Mouse (Mus musculus) spleen, adult 2 months (tissue): ENCODE results near the gene Vsig10l. TPM values are rescaled to one million over a fixed set of nuclear protein-coding genes. Genes with fewer than 3 reads are reported as not detected.

Experiments
- DNase-seq, 2 experiments: peaks; one replicate each; pipeline versions ENCODE4 v3.0.0 to v3.0.0-alpha.2; 2012 to 2021; ENCODE audit warnings: low spot score in 2 of 2, low read depth in 1 of 2
- H3K27ac ChIP-seq: fragments of 200-500 bp; 2 replicates; pipeline ENCODE4 v1.5.1; 2012; ENCODE audit warnings: low read length, inconsistent platforms; ENCODE audit not compliant: insufficient read depth
- H3K27me3 ChIP-seq: fragments of 200-500 bp; 2 replicates; pipeline ENCODE4 v1.6.1; 2012; ENCODE audit warnings: mild to moderate bottlenecking, moderate library complexity, low read length, inconsistent platforms; ENCODE audit not compliant: control insufficient read depth, insufficient read depth
- H3K36me3 ChIP-seq: fragments of 200-500 bp; 2 replicates; pipeline ENCODE4 v1.6.1; 2012; ENCODE audit warnings: mild to moderate bottlenecking, low read length, inconsistent platforms; ENCODE audit not compliant: control insufficient read depth, insufficient read depth
- H3K4me1 ChIP-seq: fragments of 200-500 bp; 2 replicates; pipeline ENCODE4 v1.6.1; 2011; ENCODE audit warnings: inconsistent platforms; ENCODE audit not compliant: control insufficient read depth, insufficient read depth, insufficient read length
- H3K4me3 ChIP-seq: fragments of 200-500 bp; 2 replicates; pipeline ENCODE4 v1.5.1; 2011; ENCODE audit warnings: mild to moderate bottlenecking, inconsistent platforms; ENCODE audit not compliant: insufficient read depth, insufficient read length; ENCODE audit errors: extremely low read depth
- CTCF ChIP-seq: fragments of 200-500 bp; IDR thresholded peaks from 2 replicates; pipeline ENCODE4 v1.5.1; 2011; ENCODE audit warnings: mild to moderate bottlenecking, inconsistent platforms; ENCODE audit not compliant: insufficient read depth, insufficient read length, insufficient replicate concordance; ENCODE audit errors: extremely low read depth
- POLR2A ChIP-seq: fragments of 200-500 bp; IDR thresholded peaks from 2 replicates; pipeline ENCODE4 v1.6.1; 2011; ENCODE audit warnings: low read depth, low read length, inconsistent platforms
- WGBS: fragments of 180-500 bp; shearing (Covaris S2); methylation state at CpG from one replicate; pipeline ENCODE4 v1.1.7; 2018; 5-methylcytosine and 5-hydroxymethylcytosine counted together
- polyA plus RNA-seq: library from polyadenylated mRNA; depleted of rRNA; stranded (reverse); fragments of >200 nt; gene quantifications from 2 replicates; pipeline ENCODE4 v1.2.3, GENCODE M21; 2012

Gene Vsig10l
- polyA plus RNA-seq, 1 experiment, result 3.8 TPM

DNA sequence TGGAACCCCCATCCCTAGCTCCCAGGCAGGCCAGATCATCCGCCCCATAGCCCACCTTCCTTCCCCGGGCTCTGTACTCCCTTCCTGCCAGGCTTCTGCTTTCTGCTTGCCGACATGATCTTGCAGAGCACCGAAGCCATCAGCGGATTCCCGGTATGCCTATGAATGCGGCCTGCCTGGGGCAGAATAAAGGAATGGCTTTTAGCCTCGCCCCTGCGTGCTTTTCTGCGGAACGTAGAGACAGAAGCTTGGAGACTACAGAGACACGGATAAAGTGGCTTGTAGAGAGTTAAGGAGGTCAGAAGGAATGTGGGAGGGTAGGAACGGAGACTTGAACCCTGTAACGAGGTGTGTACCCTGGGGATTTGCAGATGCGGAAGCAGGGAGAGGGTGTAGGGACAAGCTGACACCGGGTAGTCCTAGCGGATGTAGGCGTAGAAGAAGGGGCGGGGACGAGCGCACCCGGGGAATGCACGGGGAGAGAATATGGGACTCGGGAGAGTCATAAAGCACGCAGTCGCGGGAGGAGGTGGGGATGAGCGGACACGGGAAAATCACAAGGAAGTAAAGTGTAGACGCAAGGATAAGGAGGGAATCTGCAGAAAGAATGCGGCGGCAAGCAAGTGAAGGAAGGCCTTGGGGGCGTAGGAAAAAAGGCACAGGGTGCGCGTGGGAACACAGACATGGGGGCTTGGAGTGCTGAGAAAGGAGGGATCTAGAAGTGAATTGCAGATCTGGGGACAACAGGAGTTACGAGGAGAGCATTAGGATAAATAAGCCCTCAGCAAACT, 19.6 kb upstream of the Vsig10l start:
- no peaks in the 10 kb centered on the region for H3K36me3 ChIP-seq
- peak overlapping the region; percentile 74 for H3K4me3 ChIP-seq
- DNase-seq, result peak; percentile 38 to 76
- H3K27me3 ChIP-seq, result no peaks in the 10 kb centered on the region
- peaks cover 3% of the 10 kb centered on the region; the same call in 1 of the 2 replicates for H3K4me1 ChIP-seq
- 2% methylated on average over 36 of the region's 36 CpGs for WGBS
- peak; percentile 59; the same call in 1 of the 2 replicates for TF ChIP-seq POLR2A
- no peak for TF ChIP-seq CTCF
- peak overlapping the region; percentile 78 for H3K27ac ChIP-seq

DNA sequence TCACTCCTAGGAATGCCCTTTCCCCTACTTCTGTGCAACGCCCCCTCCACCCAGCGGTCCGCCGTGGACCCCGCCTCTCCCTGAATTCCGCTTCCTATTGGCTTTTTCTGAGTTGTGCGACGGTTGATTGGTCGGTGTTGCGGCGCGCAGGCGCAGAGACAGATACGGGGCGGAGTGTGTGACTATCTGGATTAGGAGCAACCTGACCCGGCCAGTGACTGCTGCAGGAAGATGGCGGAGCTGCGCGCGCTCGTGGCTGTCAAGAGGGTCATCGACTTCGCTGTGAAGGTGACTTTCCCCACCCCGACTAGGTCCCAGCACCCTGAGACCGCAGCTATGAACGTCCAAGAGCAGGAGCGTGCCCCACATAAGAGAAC, 19.0 kb upstream of the Vsig10l start, which contains the start of the genes Etfb and Gm45233:
Gene Etfb, plus strand, starts transcription at position 167 of the 377 bp plus-strand sequence.
Gene Gm45233, plus strand, starts transcription at position 212 of the 377 bp plus-strand sequence.
- TF ChIP-seq POLR2A (peak; percentile 53), CTCF (no peak)
- peak within 1 kb of the TSS; percentile 78 for H3K27ac ChIP-seq
- under 1% methylated on average over 27 of the region's 27 CpGs for WGBS
- H3K27me3 ChIP-seq, result no peaks in the 10 kb centered on the region
- H3K4me3 ChIP-seq, result peak within 1 kb of the TSS; percentile 74
- H3K36me3 ChIP-seq, result no peaks in the 10 kb centered on the region
- peaks cover 3% of the 10 kb centered on the region; the same call in 1 of the 2 replicates for H3K4me1 ChIP-seq
- DNase-seq, result peak; percentile 82 to 91

DNA sequence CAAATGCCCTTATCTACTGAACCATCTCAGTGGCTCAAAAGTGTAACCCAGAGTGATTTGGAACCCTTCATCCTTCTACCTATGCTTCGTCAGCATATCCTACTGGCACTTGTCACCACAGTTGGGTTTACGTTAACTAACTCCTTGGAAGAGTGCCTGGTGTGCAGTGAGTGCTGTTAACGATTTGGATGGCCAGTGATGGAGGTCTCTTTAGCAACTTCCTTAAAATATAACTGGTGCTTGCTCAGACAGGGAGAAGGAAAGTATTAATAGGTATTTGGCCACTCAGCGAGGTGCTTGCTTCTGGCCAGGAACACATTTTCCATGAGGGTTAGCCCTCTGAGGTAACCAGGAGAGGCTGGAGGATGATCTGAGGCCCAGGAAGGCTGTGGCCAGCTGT, 15.2 kb upstream of the Vsig10l start:
- no peak for TF ChIP-seq CTCF
- no peak for TF ChIP-seq POLR2A
- 64% methylated on average over 4 of the region's 4 CpGs for WGBS
- no peak overlapping the region for H3K27ac ChIP-seq
- DNase-seq, result no peak
- H3K36me3 ChIP-seq, result no peaks in the 10 kb centered on the region
- H3K4me1 ChIP-seq, result peaks cover 3% of the 10 kb centered on the region; the same call in 1 of the 2 replicates
- no peaks in the 10 kb centered on the region for H3K27me3 ChIP-seq
- H3K4me3 ChIP-seq, result no peak overlapping the region

DNA sequence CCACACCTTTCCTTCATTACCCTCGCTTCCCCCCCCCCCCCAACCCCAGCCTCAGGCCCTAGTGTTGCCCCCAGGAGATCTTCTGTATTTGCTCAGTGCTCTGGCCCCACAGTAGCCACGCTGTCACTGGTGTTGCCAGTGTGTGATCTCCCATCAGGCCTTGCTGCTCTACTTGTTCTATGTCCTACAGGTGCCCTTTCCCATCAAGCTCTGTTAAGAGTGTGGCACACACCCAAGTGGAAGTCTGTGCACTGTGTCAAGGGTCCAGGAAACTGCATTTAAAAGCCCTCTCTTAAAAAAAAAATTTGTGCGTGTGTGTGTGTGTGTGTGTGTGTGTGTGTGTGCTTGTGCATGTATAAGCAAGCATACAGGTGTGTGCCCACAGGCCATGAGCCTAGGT, 14.7 kb upstream of the Vsig10l start:
- H3K27me3 ChIP-seq, result no peaks in the 10 kb centered on the region
- TF ChIP-seq POLR2A (no peak), CTCF (no peak)
- H3K36me3 ChIP-seq, result no peaks in the 10 kb centered on the region
- no peak overlapping the region for H3K4me3 ChIP-seq
- no peaks in the 10 kb centered on the region; the same call in 1 of the 2 replicates for H3K4me1 ChIP-seq
- 71% methylated on average over 3 of the region's 3 CpGs for WGBS
- H3K27ac ChIP-seq, result no peak overlapping the region
- DNase-seq, result no peak

DNA sequence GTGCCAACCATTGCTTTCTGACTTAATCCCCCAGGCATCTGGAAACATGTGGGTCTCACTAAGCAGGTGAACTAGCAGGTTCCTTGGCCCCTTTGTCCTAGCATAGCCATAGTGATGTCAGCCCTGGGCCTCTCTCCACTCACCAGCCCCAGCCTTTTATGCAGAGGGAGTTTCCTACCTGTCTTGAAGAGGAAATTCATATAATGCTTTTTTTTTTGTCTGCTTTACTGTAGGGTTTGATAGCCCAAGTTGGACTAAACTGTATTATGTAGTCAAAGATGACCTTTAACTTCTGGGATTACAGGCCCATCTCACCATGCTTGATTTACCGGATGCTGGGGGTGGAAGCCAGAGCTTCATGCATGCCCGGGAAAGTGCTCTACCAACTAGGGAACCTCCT, 13.1 kb upstream of the Vsig10l start:
- Histone ChIP-seq H3K36me3 (no peaks in the 10 kb centered on the region), H3K4me1 (no peaks in the 10 kb centered on the region; the same call in 1 of the 2 replicates), H3K27me3 (no peaks in the 10 kb centered on the region), H3K4me3 (no peak overlapping the region), H3K27ac (no peak overlapping the region)
- TF ChIP-seq POLR2A (no peak), CTCF (no peak)
- no peak for DNase-seq
- WGBS, result 96% methylated on average over 2 of the region's 2 CpGs

DNA sequence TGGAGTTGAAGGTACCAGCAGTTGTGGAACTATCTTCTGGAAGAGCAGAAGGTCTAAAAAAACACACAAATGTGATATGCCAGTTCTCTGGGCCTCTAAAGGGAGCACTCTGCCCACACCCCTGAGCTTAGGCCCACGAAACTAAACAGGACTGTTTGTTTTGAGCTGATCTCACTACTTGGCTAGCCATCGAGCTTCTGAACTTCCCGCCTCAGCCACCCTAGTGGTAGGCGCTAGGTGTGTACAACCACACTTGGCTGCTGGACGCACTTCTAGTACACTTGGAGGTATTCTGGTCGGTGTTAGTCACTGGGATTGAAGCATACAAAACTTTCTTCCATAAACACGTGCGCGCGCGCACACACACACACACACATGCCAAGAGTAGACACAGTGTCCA, 11.2 kb upstream of the Vsig10l start:
- Histone ChIP-seq H3K36me3 (no peaks in the 10 kb centered on the region), H3K27ac (no peak overlapping the region), H3K4me1 (no peaks in the 10 kb centered on the region), H3K4me3 (no peak overlapping the region), H3K27me3 (no peaks in the 10 kb centered on the region)
- no peak for DNase-seq
- WGBS, result 95% methylated on average over 11 of the region's 11 CpGs
- TF ChIP-seq POLR2A (no peak), CTCF (no peak)

DNA sequence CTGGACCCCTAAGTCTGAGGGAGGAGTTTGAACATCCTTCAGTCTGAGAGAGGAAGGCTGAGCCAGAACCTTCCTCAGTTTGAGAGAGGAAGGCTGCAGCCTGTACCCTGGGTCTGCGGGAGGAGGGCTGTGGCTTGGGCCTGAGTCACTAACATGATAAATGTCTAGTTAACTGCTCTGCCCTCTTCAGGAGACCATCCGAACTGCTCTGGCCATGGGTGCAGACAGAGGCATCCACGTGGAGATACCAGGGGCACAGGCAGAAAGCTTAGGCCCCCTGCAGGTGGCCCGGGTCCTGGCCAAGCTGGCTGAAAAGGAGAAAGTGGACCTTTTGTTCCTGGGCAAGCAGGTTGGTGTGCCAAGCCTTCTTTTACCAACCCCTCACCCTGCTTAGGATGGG, 10.3 kb upstream of the Vsig10l start:
- Histone ChIP-seq H3K4me3 (no peak overlapping the region), H3K4me1 (no peaks in the 10 kb centered on the region), H3K27ac (no peak overlapping the region), H3K36me3 (peaks cover 2% of the 10 kb centered on the region; the same call in 1 of the 2 replicates), H3K27me3 (no peaks in the 10 kb centered on the region)
- TF ChIP-seq POLR2A (no peak), CTCF (0 out of 2 replicates have a peak, but pooled peaks have one; percentile 38)
- peak in 1 of 2 experiments; percentile 61 for DNase-seq
- whole genome bisulfite sequencing, result 30% methylated on average over 4 of the region's 4 CpGs
